Mouse (Mus musculus) limb, embryonic 11.5 days (tissue): ENCODE measurements at regions not wholly inside any gene's neighbourhood (a gene's known extent, or its start where the extent isn't known, plus 50 kb on each side); places are given as distances from the start of the nearest gene placed in this dataset.

ENCODE experiments used
- ATAC-seq: fragments of 200-750 bp; cut with Nextera tagmentation; 2 replicates; pipeline ENCODE4 v1.8.0; 2017; ENCODE audit warnings: low read depth; ENCODE audit not compliant: insufficient number of reproducible peaks, low FRiP score, low TSS enrichment
- DNase-seq: peaks from one replicate; pipeline ENCODE4 v3.0.0-alpha.2; 2015; ENCODE audit warnings: low spot score
- H3K27ac ChIP-seq: fragments of 300-500 bp; sonication (generic); replicated peaks from 2 replicates; pipeline ENCODE4 v1.5.1; 2014; ENCODE audit warnings: low read depth, mild to moderate bottlenecking, low read length
- H3K27me3 ChIP-seq: fragments of 300-500 bp; sonication (generic); 2 replicates; pipeline ENCODE4 v1.6.1; 2014; ENCODE audit warnings: mild to moderate bottlenecking, low read length, mixed read lengths; ENCODE audit not compliant: control insufficient read depth, insufficient read depth
- H3K36me3 ChIP-seq: fragments of 300-500 bp; sonication (generic); 2 replicates; pipeline ENCODE4 v1.6.1; 2014; ENCODE audit warnings: mild to moderate bottlenecking, low read length, moderate library complexity, mixed read lengths; ENCODE audit not compliant: control insufficient read depth, insufficient read depth
- H3K4me1 ChIP-seq: fragments of 300-500 bp; sonication (generic); 2 replicates; pipeline ENCODE4 v1.6.1; 2014; ENCODE audit warnings: low read length, mixed read lengths; ENCODE audit not compliant: control insufficient read depth, insufficient read depth
- H3K4me2 ChIP-seq: fragments of 300-500 bp; sonication (generic); 2 replicates; pipeline ENCODE4 v1.6.1; 2014; ENCODE audit warnings: low read depth, mild to moderate bottlenecking, moderate library complexity; ENCODE audit not compliant: severe bottlenecking
- H3K4me3 ChIP-seq: fragments of 300-500 bp; sonication (generic); 2 replicates; pipeline ENCODE4 v1.5.1; 2014; ENCODE audit warnings: low read depth, low read length
- H3K9ac ChIP-seq: fragments of 300-500 bp; sonication (generic); 2 replicates; pipeline ENCODE4 v1.6.1; 2014; ENCODE audit warnings: mild to moderate bottlenecking, low read length
- H3K9me3 ChIP-seq: fragments of 300-500 bp; sonication (generic); 2 replicates; pipeline ENCODE4 v1.6.1; 2016; ENCODE audit warnings: low read length; ENCODE audit not compliant: control insufficient read depth
- WGBS: fragments of 180-500 bp; shearing (Covaris S2); extraction: QIAGEN DNeasy Blood & Tissue Kit; methylation state at CpG from one replicate; pipeline ENCODE4 v1.1.7; 2014; 5-methylcytosine and 5-hydroxymethylcytosine counted together

DNA sequence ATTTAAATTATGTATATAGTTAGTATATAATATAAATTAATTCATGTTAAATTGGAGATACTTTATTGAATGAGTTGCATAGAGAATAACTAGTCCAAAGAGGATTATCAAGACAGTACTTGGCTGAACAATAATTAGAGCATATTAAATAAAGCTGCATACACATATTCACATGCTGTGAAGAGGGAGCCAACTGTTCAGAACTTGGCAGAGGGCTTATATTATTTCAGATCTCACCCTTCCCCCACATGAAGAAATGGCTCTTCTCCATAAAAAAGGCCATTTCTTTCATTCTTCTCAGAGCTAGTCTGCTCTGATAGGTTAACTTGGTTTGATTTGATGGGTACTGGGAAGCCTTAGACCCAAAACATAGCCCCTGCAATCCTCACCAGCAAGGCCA, 90.5 kb upstream of the Cblb start:
- Histone ChIP-seq H3K36me3 (no peaks in the 10 kb centered on the region), H3K4me3 (no peak overlapping the region), H3K9me3 (no peaks in the 10 kb centered on the region), H3K4me2 (no peak overlapping the region), H3K27me3 (no peaks in the 10 kb centered on the region), H3K9ac (no peak overlapping the region), H3K4me1 (no peaks in the 10 kb centered on the region), H3K27ac (no peak overlapping the region)
- no peak for DNase-seq
- no peak for ATAC-seq

DNA sequence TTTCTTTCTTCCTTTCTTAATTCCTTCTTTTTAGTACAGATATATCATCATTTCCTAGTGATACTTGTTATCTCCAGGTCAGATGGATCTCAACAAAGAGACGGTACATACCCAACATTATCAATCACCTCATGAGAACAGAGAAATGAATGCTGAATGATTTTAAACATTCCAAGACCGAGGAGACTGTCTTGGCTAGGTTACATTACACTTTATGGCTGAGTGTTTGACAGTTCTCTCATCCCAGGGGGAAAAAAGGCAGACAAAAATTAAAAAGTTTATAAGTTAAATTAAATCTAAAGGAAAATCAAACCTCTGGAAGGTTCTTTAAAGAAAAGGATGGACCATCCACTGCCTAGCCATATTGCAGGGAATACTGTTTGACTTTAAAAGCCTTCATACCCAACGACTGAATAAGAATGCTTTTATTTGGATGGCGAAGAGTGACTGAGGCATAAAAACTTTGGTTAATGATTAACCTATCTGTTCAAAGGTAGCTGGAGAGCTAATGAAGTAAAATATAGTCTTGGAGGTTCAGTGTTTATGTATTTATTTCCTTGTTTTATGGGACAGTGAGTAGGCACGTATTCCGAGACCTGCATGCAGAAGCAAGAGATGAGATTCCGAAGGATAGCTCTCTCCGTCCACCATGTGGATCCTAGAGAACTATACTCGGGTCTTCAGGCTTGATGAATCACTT, 88.4 kb upstream of the Cblb start:
- Histone ChIP-seq H3K27me3 (no peaks in the 10 kb centered on the region), H3K4me2 (no peak overlapping the region), H3K4me1 (no peaks in the 10 kb centered on the region), H3K27ac (no peak overlapping the region), H3K9me3 (no peaks in the 10 kb centered on the region), H3K36me3 (no peaks in the 10 kb centered on the region), H3K9ac (no peak overlapping the region), H3K4me3 (no peak overlapping the region)
- ATAC-seq = no peak
- no peak for DNase-seq
- WGBS = 88% methylated on average over 9 of the region's 9 CpGs

GRCm38 (mm10) chr16:51967051-51967845, 63.8 kb upstream of the Cblb start:
- 92% methylated on average over 6 of the region's 6 CpGs for WGBS
- Histone ChIP-seq H3K27ac (no peak overlapping the region), H3K9me3 (no peaks in the 10 kb centered on the region), H3K4me3 (no peak overlapping the region), H3K4me1 (no peaks in the 10 kb centered on the region), H3K36me3 (no peaks in the 10 kb centered on the region), H3K27me3 (no peaks in the 10 kb centered on the region), H3K9ac (no peak overlapping the region), H3K4me2 (no peak overlapping the region)
- DNase-seq (no peak), ATAC-seq (no peak)
